Mouse (Mus musculus) kidney, postnatal 0 days (tissue): ENCODE measurements at regions not wholly inside any gene's neighbourhood (a gene's known extent, or its start where the extent isn't known, plus 50 kb on each side); places are given as distances from the start of the nearest gene placed in this dataset.
A peak's percentile ranks its signal among the peaks of the same experiment; 100 is the strongest.

ENCODE experiments used
- ATAC-seq: fragments of 200-750 bp; cut with Nextera tagmentation; replicated peaks from 2 replicates; pipeline ENCODE4 v1.8.0; 2017; ENCODE audit warnings: low read depth, moderate number of reproducible peaks, moderate TSS enrichment, moderate library complexity; ENCODE audit not compliant: low FRiP score
- DNase-seq: peaks from one replicate; pipeline ENCODE4 v3.0.0-alpha.2; 2016; ENCODE audit warnings: low spot score
- H3K27ac ChIP-seq: fragments of 300-500 bp; sonication (generic); 2 replicates; pipeline ENCODE4 v1.5.1; 2014; ENCODE audit warnings: mild to moderate bottlenecking
- H3K27me3 ChIP-seq: fragments of 300-500 bp; sonication (generic); 2 replicates; pipeline ENCODE4 v1.6.1; 2014; ENCODE audit warnings: low read length, mixed read lengths; ENCODE audit not compliant: insufficient read depth
- H3K36me3 ChIP-seq: fragments of 300-500 bp; sonication (generic); 2 replicates; pipeline ENCODE4 v1.6.1; 2014; ENCODE audit warnings: low read length, mixed read lengths; ENCODE audit not compliant: insufficient read depth
- H3K4me1 ChIP-seq: fragments of 300-500 bp; sonication (generic); replicated peaks from 2 replicates; pipeline ENCODE4 v1.6.1; 2014; ENCODE audit warnings: antibody characterized with exemption, low read length, mixed read lengths; ENCODE audit not compliant: insufficient read depth
- H3K4me2 ChIP-seq: fragments of 300-500 bp; sonication (generic); 2 replicates; pipeline ENCODE4 v1.6.1; 2014; ENCODE audit warnings: mild to moderate bottlenecking, low read length, moderate library complexity, mixed read lengths
- H3K4me3 ChIP-seq: fragments of 300-500 bp; sonication (generic); replicated peaks from 2 replicates; pipeline ENCODE4 v1.5.1; 2014; ENCODE audit warnings: low read depth, low read length
- H3K9ac ChIP-seq: fragments of 300-500 bp; sonication (generic); 2 replicates; pipeline ENCODE4 v1.6.1; 2014; ENCODE audit warnings: low read depth, low read length
- H3K9me3 ChIP-seq: fragments of 300-500 bp; sonication (generic); replicated peaks from 2 replicates; pipeline ENCODE4 v1.6.1; 2016; ENCODE audit warnings: low read length, inconsistent platforms, mixed read lengths
- CTCF ChIP-seq: IDR thresholded peaks from 2 replicates; pipeline ENCODE4 v1.5.1; 2016; ENCODE audit warnings: antibody characterized with exemption, low read depth, mild to moderate bottlenecking, moderate library complexity
- WGBS: fragments of 180-500 bp; shearing (Covaris S2); extraction: QIAGEN DNeasy Blood & Tissue Kit; methylation state at CpG from one replicate; pipeline ENCODE4 v1.1.7; 2014; 5-methylcytosine and 5-hydroxymethylcytosine counted together

DNA sequence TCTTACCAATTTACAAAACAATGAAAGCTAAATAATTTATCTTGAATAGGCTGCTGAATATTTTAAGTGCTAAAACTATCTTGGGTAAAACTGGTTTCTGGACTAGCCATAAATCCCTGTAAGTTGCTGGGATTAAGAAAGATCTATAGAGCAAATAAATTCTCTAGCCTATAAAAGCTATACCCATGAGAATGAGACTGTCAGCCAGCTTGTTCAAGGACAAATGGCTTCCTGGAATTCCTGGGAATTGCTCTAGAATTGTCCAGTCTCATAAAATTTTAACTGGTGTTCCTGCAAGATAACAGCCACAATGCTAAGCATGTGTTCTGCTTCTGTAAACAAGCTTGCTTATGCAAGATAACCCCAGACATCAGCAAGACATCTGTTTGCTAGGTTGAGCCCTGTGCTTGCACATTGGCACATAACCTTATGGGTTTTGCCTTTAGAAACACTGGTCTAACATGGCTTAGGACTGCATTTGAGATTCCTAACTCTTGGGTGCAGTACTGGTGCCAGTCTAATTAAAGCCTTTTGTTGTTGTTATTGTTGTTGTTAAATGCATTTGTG is 180.2 kb upstream of the Syt10 start:
- H3K4me2 ChIP-seq = no peak overlapping the region
- peak; percentile 52; the same call in 1 of the 2 replicates for ATAC-seq
- H3K4me1 ChIP-seq = no peaks in the 10 kb centered on the region
- H3K9ac ChIP-seq = no peak overlapping the region
- DNase-seq = peak; percentile 87
- TF ChIP-seq CTCF = no peak
- no peak overlapping the region for H3K4me3 ChIP-seq
- no peaks in the 10 kb centered on the region for H3K9me3 ChIP-seq
- H3K27ac ChIP-seq = no peak overlapping the region
- H3K27me3 ChIP-seq = no peaks in the 10 kb centered on the region
- H3K36me3 ChIP-seq = no peaks in the 10 kb centered on the region

DNA sequence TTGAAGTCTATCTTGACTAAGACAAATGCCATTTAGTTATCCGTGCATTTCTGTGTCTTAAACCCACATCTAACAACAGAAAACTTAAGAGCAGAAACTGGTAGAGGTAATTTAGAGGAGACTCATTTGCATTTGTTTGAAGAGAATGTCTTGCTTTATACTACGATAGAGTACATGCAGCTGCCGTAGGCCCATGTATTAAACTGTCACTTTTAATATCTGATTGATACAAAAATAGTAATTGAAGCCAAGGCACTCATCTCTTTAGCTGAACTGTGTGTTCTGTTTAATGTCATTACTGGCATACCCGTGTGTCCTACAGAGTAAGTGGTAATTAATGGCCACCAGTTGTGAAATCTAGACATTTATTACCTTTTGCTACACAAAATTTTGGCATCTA is 181.5 kb upstream of the Syt10 start:
- Histone ChIP-seq H3K27ac (no peak overlapping the region), H3K27me3 (no peaks in the 10 kb centered on the region), H3K4me1 (no peaks in the 10 kb centered on the region), H3K36me3 (no peaks in the 10 kb centered on the region), H3K9ac (no peak overlapping the region), H3K4me2 (no peak overlapping the region), H3K9me3 (no peaks in the 10 kb centered on the region), H3K4me3 (no peak overlapping the region)
- no peak for TF ChIP-seq CTCF
- 42% methylated on average over 4 of the region's 4 CpGs for WGBS
- DNase-seq (peak; percentile 68), ATAC-seq (no peak)

DNA sequence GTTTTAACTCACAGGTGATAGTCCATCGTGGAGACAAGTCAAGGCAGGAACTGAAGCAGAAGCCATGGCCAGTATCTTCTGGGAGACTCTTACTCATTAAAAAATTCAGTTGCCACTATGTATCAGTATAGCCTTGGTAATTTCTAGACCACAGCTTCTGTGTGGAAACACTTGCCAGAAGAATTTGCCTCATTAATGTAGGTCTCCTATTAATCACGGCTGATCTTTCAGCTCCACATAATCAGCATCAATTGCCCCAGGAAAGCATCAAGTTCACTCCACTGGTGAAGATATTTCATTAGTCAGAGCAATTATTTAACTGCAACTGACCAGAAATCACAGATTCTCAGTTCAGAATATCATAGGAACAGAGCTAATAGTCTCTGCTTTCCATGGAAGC is 189.8 kb upstream of the Alg10b start:
- Histone ChIP-seq H3K9me3 (no peaks in the 10 kb centered on the region), H3K27me3 (no peaks in the 10 kb centered on the region), H3K4me1 (no peaks in the 10 kb centered on the region), H3K36me3 (no peaks in the 10 kb centered on the region), H3K4me3 (no peak overlapping the region), H3K4me2 (no peak overlapping the region), H3K9ac (no peak overlapping the region), H3K27ac (no peak overlapping the region)
- TF ChIP-seq CTCF = no peak
- no peak for DNase-seq
- ATAC-seq = no peak
- WGBS = 80% methylated on average over 2 of the region's 2 CpGs

DNA sequence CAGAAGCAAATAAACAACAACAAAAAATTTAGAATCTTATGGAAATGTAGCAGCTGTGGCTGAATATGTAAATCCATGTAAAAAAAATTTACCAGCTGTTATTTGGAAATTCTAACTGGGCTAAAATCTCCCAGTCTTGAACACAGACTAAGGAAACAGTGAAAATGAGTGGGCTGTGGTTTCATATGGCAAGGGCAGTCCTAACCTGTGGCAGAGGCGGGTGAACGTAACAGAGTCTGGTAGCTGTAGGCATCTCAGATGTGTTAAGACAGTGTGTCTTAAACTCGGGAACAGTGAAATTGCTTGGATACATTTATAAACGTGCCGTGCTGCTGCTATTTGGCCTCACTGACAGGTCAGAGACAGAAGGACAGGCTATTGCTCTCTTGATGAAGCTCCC is 178.4 kb upstream of the Alg10b start:
- no peaks in the 10 kb centered on the region for H3K4me1 ChIP-seq
- H3K9ac ChIP-seq = no peak overlapping the region
- peak; percentile 11 for DNase-seq
- no peak for ATAC-seq
- no peaks in the 10 kb centered on the region for H3K9me3 ChIP-seq
- H3K27ac ChIP-seq = no peak overlapping the region
- no peaks in the 10 kb centered on the region for H3K36me3 ChIP-seq
- no peak overlapping the region for H3K4me2 ChIP-seq
- no peaks in the 10 kb centered on the region for H3K27me3 ChIP-seq
- H3K4me3 ChIP-seq = no peak overlapping the region
- 67% methylated on average over 5 of the region's 5 CpGs for WGBS
- TF ChIP-seq CTCF = no peak

DNA sequence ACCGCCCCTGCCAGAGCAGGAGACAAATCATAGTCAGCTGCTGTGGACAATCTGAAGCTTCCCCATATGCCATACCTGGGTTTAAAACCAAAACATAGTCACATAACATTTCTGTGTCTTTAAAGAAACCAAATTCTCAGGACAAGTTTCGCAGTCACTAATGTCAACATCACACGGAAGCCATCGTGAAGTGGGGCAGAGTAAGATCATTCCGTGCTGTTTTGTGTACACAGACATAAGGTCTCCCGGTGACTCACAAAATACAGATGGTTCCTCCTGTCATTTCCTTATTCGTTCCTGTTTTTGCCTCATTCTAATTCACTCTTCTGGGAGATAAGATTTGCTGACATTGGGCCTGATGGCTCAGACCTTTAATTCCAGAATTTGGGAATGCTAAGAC is 162.1 kb upstream of the Alg10b start:
- Histone ChIP-seq H3K36me3 (no peaks in the 10 kb centered on the region), H3K4me2 (no peak overlapping the region), H3K9me3 (no peaks in the 10 kb centered on the region), H3K27me3 (no peaks in the 10 kb centered on the region), H3K4me1 (no peaks in the 10 kb centered on the region), H3K27ac (no peak overlapping the region), H3K9ac (no peak overlapping the region), H3K4me3 (no peak overlapping the region)
- ATAC-seq (no peak), DNase-seq (no peak)
- no peak for TF ChIP-seq CTCF
- 78% methylated on average over 7 of the region's 7 CpGs for WGBS

DNA sequence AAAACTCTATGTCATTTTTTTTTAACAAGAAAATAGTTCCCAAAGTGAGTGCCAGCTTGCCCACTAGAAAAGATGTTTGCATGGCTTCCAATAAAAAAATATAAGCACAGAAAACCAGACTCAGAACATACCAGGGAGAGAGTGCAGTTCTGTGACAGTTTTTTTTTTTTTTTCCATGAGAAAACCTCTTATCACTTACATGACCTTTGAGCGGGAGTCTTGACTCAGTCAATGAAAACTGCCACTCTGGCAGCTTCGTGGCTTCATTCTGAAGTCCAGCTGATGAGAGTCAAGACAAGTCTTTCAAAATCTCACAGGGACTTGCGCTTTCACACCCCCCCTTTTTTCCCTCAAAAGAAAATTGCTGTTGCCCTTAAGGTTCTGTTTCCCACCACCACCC is 158.3 kb upstream of the Alg10b start:
- Histone ChIP-seq H3K4me3 (no peak overlapping the region), H3K27me3 (no peaks in the 10 kb centered on the region), H3K4me2 (no peak overlapping the region), H3K4me1 (no peaks in the 10 kb centered on the region), H3K9me3 (no peaks in the 10 kb centered on the region), H3K9ac (no peak overlapping the region), H3K36me3 (no peaks in the 10 kb centered on the region), H3K27ac (no peak overlapping the region)
- ATAC-seq (no peak), DNase-seq (no peak)
- WGBS = 54% methylated on average over 3 of the region's 3 CpGs
- no peak for TF ChIP-seq CTCF

DNA sequence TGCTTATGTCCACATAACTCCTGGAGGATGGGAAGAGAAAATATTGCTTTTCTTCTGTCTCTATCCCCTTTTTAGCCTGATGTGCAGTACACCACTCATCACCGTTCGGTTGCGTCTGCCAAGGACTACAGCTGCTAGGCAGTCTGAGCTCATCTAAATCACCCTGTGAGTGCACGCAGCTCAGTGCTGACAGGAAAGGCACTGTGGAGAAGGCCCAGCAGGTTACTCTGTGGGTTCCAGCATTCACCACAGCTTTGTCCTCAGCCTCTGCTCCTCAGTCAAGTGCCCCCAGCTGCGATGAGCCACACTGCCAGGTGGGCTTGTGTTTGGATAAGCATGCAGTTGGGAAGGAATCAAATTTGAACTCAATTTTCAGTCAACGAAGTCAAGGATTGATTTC is 152.0 kb upstream of the Alg10b start:
- H3K9ac ChIP-seq = no peak overlapping the region
- no peaks in the 10 kb centered on the region for H3K36me3 ChIP-seq
- no peaks in the 10 kb centered on the region for H3K27me3 ChIP-seq
- no peak for TF ChIP-seq CTCF
- DNase-seq (no peak), ATAC-seq (no peak)
- H3K4me3 ChIP-seq = no peak overlapping the region
- no peak overlapping the region for H3K27ac ChIP-seq
- no peak overlapping the region for H3K4me2 ChIP-seq
- WGBS = 66% methylated on average over 6 of the region's 6 CpGs
- no peaks in the 10 kb centered on the region for H3K4me1 ChIP-seq
- no peaks in the 10 kb centered on the region for H3K9me3 ChIP-seq
